Mouse (Mus musculus) ovary, postnatal 10 days (tissue): ENCODE data around the gene Trip6.
"Not testable (repeated sequence)": the region's sequence is repeated elsewhere in the genome, so short reads cannot be mapped to it uniquely, and the experiment has no call there.

ENCODE experiments used
- DNase-seq: peaks from one replicate; pipeline ENCODE4 v3.0.0; 2022; ENCODE audit warnings: low spot score

Gene Trip6

GRCm38 (mm10) chr5:137299240-137299639 lies 15.0 kb downstream of the Trip6 start:
- no peak for DNase-seq

- no peak for DNase-seq
These were observed 17.1 kb downstream of the Trip6 start for GRCm38 (mm10) chr5:137297126-137297525.

GRCm38 (mm10) chr5:137295712-137296111 lies 18.5 kb downstream of the Trip6 start:
- DNase-seq, result no peak

- DNase-seq, result no peak
These were observed 18.9 kb downstream of the Trip6 start for GRCm38 (mm10) chr5:137295296-137295695.

- no peak for DNase-seq
These were observed 19.5 kb downstream of the Trip6 start for GRCm38 (mm10) chr5:137294744-137295093.

- DNase-seq, result peak; percentile 84
These were observed 20.1 kb downstream of the Trip6 start, which contains the start of gene Ufsp1 for GRCm38 (mm10) chr5:137293839-137294743. Gene Ufsp1 (plus strand): TSS chr5:137294629.

- DNase-seq, result peak; percentile 35
These were observed 20.9 kb downstream of the Trip6 start for GRCm38 (mm10) chr5:137293282-137293681.

GRCm38 (mm10) chr5:137291381-137291926 lies 22.8 kb downstream of the Trip6 start:
- DNase-seq, result no peak

GRCm38 (mm10) chr5:137290677-137291076 lies 23.5 kb downstream of the Trip6 start:
- peak; percentile 33 for DNase-seq

GRCm38 (mm10) chr5:137289591-137290365 lies 24.4 kb downstream of the Trip6 start:
- DNase-seq, result no peak

GRCm38 (mm10) chr5:137288999-137289470 lies 25.2 kb downstream of the Trip6 start:
- DNase-seq, result no peak

- DNase-seq, result no peak
These were observed 26.1 kb downstream of the Trip6 start for GRCm38 (mm10) chr5:137287953-137288743.

GRCm38 (mm10) chr5:137287032-137287952 lies 26.9 kb downstream of the Trip6 start, which contains the start of gene Ache:
Gene Ache (plus strand): TSS chr5:137287519.
- DNase-seq, result no peak

GRCm38 (mm10) chr5:137286655-137287031 lies 27.6 kb downstream of the Trip6 start:
- DNase-seq, result peak; percentile 67

GRCm38 (mm10) chr5:137285986-137286385 lies 28.2 kb downstream of the Trip6 start:
- no peak for DNase-seq

- DNase-seq, result no peak
These were observed 29.2 kb downstream of the Trip6 start for GRCm38 (mm10) chr5:137285045-137285444.

- DNase-seq, result not testable (repeated sequence)
These were observed 29.8 kb downstream of the Trip6 start for GRCm38 (mm10) chr5:137284411-137284810.

- no peak for DNase-seq
These were observed 36.6 kb downstream of the Trip6 start for GRCm38 (mm10) chr5:137277360-137278342.
